Mouse (Mus musculus): Measurements from ENCODE around the gene Cdkn1c. TPM values are rescaled to one million over a fixed set of nuclear protein-coding genes. Genes with fewer than 3 reads are reported as not detected.
A peak's percentile ranks its signal among the peaks of the same experiment; 100 is the strongest.

Cdkn1c gene
- polyA plus RNA-seq, 1 experiment from 2014 or later = 1,196 TPM

DNA sequence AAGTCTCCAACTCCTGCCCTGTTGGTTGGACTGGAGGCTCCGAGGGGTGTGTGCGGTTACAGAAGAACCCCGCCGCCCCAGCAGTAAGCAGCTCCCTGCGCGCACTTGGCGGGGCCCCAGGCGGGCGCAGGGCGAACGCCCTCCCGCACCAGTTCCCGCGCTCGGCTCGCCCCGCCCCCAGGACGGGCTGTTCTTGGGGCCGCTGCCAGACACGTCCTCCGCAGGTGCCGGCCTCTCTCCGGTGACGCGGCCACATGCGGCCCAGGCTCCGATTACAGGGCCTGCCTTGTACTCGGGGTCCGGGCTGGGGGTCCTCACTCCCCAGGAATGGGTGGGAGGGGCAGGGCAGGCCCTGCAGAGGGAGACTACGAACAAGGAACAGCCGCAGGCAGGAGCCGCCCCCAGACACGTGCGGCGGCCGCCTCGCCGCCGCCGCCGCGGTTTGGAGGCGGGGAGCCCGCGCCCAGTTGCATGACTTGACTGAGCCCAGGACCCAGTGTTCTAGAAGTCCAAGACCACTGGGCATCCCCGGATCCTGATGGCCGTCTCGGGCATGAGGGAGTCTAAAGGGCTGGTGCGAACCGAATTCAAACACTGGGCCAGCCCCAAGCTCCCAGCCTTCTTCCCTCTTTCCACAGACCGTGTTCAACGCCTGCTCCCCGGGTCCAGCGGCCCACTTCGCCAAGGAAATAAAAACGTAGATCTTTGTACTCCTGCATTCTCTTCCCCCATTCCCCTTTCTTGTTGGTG is 4.1 kb upstream of the Cdkn1c start:
- Histone ChIP-seq H3K4me2 (replicated peaks; ENCODE audit: low read depth, low read length) (peak overlapping the region; percentile 55), H3K36me3 (ENCODE audit: control insufficient read depth, insufficient read depth, low read length) (no peaks in the 10 kb centered on the region), H3K9ac (ENCODE audit: low read depth, low read length) (peak overlapping the region; percentile 46; the same call in 1 of the 2 replicates), H3K27me3 (ENCODE audit: control insufficient read depth, insufficient read depth, low read length) (no peaks in the 10 kb centered on the region), H3K4me1 (ENCODE audit: control insufficient read depth, insufficient read depth, low read length) (0 out of 2 replicates have a peak, but pooled peaks cover 7% of the 10 kb centered on the region), H3K4me3 (ENCODE audit: low read length) (peak overlapping the region; percentile 23), H3K9me3 (ENCODE audit: control insufficient read depth, low read length) (peaks cover 19% of the 10 kb centered on the region), H3K27ac (ENCODE audit: low read depth, low read length) (peak overlapping the region; percentile 75)
- 21% methylated on average over 48 of the region's 56 CpGs for WGBS
- peak; percentile 28 for ATAC-seq (ENCODE audit: low FRiP score, low TSS enrichment)

DNA sequence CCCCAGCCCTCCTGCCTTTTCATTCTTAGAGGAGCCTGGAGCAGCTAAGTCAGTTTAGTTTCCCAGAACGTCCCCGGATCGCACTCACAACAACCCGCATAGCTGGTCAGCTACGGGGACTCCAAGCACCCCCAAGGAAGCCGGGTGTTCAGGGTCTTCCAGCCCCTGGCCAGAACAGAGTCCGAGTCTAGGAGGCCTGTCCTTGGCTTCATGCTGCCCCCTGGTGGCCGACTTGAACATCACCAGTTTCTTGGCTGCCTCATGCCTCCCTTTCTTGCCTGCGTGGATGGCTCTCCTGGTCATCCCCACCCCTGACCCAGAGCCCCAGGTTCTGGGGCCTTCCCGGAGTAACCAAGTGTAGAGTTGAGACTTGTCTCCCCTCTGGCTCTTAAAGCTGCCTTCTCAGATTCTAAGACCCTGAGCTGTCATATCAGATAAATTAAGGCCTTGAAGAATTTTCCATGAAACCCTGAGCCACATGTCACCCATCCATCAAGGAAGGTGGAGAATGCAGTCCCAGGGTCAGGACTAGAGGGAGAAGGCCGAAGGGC is 3.1 kb upstream of the Cdkn1c start:
- Histone ChIP-seq H3K9ac (ENCODE audit: low read depth, low read length) (no peak overlapping the region), H3K4me3 (ENCODE audit: low read length) (no peak overlapping the region), H3K36me3 (ENCODE audit: control insufficient read depth, insufficient read depth, low read length) (no peaks in the 10 kb centered on the region), H3K9me3 (ENCODE audit: control insufficient read depth, low read length) (peaks cover 29% of the 10 kb centered on the region), H3K4me2 (replicated peaks; ENCODE audit: low read depth, low read length) (no peak overlapping the region), H3K4me1 (ENCODE audit: control insufficient read depth, insufficient read depth, low read length) (0 out of 2 replicates have a peak, but pooled peaks cover 7% of the 10 kb centered on the region), H3K27ac (ENCODE audit: low read depth, low read length) (peak overlapping the region; percentile 75; the same call in 1 of the 2 replicates), H3K27me3 (ENCODE audit: control insufficient read depth, insufficient read depth, low read length) (no peaks in the 10 kb centered on the region)
- WGBS = 39% methylated on average over 11 of the region's 11 CpGs
- ATAC-seq (ENCODE audit: low FRiP score, low TSS enrichment) = no peak

DNA sequence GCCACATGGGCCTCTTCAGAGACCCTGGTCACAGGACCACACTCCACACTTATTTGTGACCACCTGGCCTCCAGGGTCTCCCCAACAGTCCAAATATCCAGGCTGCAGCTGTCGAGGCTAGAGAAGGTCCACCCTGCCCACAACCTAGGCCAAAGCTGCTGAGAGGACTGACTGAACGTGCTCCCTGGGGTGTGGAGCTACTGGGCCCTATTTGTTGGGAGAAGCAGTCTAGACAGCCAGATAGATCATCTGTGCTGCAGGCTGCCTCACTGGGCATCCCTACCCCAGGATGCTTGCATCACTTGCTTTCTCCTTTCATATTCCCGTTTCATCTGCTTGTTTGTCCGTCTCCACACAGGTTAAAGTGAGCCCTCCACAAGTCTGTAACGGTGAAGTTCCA is 1.7 kb upstream of the Cdkn1c start:
- no peak for ATAC-seq (ENCODE audit: low FRiP score, low TSS enrichment)
- Histone ChIP-seq H3K36me3 (ENCODE audit: control insufficient read depth, insufficient read depth, low read length) (no peaks in the 10 kb centered on the region), H3K4me1 (ENCODE audit: control insufficient read depth, insufficient read depth, low read length) (0 out of 2 replicates have a peak, but pooled peaks cover 7% of the 10 kb centered on the region), H3K9me3 (ENCODE audit: control insufficient read depth, low read length) (peaks cover 31% of the 10 kb centered on the region), H3K9ac (ENCODE audit: low read depth, low read length) (no peak overlapping the region), H3K27me3 (ENCODE audit: control insufficient read depth, insufficient read depth, low read length) (no peaks in the 10 kb centered on the region), H3K4me2 (replicated peaks; ENCODE audit: low read depth, low read length) (no peak overlapping the region), H3K4me3 (ENCODE audit: low read length) (no peak overlapping the region), H3K27ac (ENCODE audit: low read depth, low read length) (no peak overlapping the region)
- WGBS = 88% methylated on average over 5 of the region's 5 CpGs

GRCm38 (mm10) chr7:143461920-143462319 is 1.1 kb upstream of the Cdkn1c start:
- 0 out of 2 replicates have a peak, but pooled peaks cover 7% of the 10 kb centered on the region for H3K4me1 ChIP-seq (ENCODE audit: control insufficient read depth, insufficient read depth, low read length)
- WGBS = 42% methylated on average over 11 of the region's 11 CpGs
- H3K4me2 ChIP-seq (replicated peaks; ENCODE audit: low read depth, low read length) = no peak overlapping the region; the same call in 1 of the 2 replicates
- no peaks in the 10 kb centered on the region for H3K27me3 ChIP-seq (ENCODE audit: control insufficient read depth, insufficient read depth, low read length)
- no peaks in the 10 kb centered on the region for H3K36me3 ChIP-seq (ENCODE audit: control insufficient read depth, insufficient read depth, low read length)
- no peak overlapping the region for H3K9ac ChIP-seq (ENCODE audit: low read depth, low read length)
- peaks cover 31% of the 10 kb centered on the region for H3K9me3 ChIP-seq (ENCODE audit: control insufficient read depth, low read length)
- H3K4me3 ChIP-seq (ENCODE audit: low read length) = no peak overlapping the region
- H3K27ac ChIP-seq (ENCODE audit: low read depth, low read length) = peak overlapping the region; percentile 47; the same call in 1 of the 2 replicates
- ATAC-seq (ENCODE audit: low FRiP score, low TSS enrichment) = no peak

DNA sequence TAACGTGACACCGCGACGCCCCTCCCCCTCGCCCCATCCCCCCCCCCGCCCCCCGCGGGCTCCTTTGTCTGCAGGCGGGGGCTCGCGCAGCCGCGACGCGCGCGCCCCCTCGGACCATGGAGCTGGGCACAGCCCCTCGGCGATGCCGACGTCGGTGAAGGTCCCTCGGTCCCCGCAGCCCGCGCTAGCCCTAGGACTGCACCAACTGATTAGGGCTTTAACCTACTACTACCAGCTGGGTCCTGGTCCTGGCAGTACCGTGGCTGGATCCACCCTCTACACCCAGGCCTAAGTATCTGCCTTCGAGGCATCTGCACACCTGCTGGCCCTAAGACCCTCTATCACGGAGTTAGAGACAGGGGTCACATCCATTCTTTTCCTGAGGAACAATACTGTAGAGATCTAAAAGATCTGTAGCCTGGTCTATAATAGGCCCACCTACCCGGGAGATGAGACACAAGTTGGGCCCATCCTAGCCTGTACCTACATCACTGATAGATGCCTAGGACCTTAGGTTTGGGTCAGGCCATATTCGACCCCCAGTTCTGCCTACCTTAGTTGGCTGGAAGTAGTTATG is 532 bp upstream of the Cdkn1c start:
- Histone ChIP-seq H3K4me3 (ENCODE audit: low read length) (peak overlapping the region; percentile 50), H3K9ac (ENCODE audit: low read depth, low read length) (peak overlapping the region; percentile 45; the same call in 1 of the 2 replicates), H3K4me2 (replicated peaks; ENCODE audit: low read depth, low read length) (peak overlapping the region; percentile 38), H3K9me3 (ENCODE audit: control insufficient read depth, low read length) (peaks cover 31% of the 10 kb centered on the region), H3K36me3 (ENCODE audit: control insufficient read depth, insufficient read depth, low read length) (no peaks in the 10 kb centered on the region), H3K27ac (ENCODE audit: low read depth, low read length) (peak overlapping the region; percentile 47; the same call in 1 of the 2 replicates), H3K4me1 (ENCODE audit: control insufficient read depth, insufficient read depth, low read length) (0 out of 2 replicates have a peak, but pooled peaks cover 7% of the 10 kb centered on the region), H3K27me3 (ENCODE audit: control insufficient read depth, insufficient read depth, low read length) (no peaks in the 10 kb centered on the region)
- peak; percentile 19 for ATAC-seq (ENCODE audit: low FRiP score, low TSS enrichment)
- 45% methylated on average over 29 of the region's 32 CpGs for WGBS

DNA sequence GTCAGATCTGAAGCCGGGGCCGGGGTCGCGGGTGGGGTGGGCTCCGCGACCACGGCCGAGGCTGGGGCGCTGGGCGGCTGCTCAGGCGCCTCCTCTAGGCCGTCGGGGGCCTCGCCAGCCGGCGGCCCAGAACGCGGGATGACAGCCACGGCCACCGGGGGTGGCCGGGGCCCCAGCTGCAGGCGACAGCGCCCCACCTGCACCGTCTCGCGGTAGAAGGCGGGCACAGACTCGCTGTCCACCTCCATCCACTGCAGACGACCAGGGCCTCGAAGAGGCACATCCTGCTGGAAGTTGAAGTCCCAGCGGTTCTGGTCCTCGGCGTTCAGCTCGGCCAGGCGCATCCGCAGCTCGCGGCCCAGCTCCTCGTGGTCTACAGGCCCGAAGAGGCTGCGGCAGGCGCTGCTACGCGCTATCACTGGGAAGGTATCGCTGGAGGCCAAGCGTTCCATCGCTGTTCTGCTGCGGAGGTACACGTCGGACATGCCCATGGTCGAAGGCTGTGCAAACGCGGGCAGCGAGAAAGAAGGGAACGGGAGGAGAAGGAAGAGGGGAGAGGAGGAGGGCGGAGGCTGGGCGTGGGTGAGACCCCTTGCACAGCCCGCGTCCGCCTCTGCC is 524 bp downstream of the Cdkn1c start:
- peak overlapping the region; percentile 63 for H3K9ac ChIP-seq (ENCODE audit: low read depth, low read length)
- 48% methylated on average over 59 of the region's 60 CpGs for WGBS
- peaks cover 31% of the 10 kb centered on the region for H3K9me3 ChIP-seq (ENCODE audit: control insufficient read depth, low read length)
- ATAC-seq (ENCODE audit: low FRiP score, low TSS enrichment) = no peak
- 0 out of 2 replicates have a peak, but pooled peaks cover 7% of the 10 kb centered on the region for H3K4me1 ChIP-seq (ENCODE audit: control insufficient read depth, insufficient read depth, low read length)
- H3K4me3 ChIP-seq (ENCODE audit: low read length) = peak overlapping the region; percentile 50
- no peaks in the 10 kb centered on the region for H3K27me3 ChIP-seq (ENCODE audit: control insufficient read depth, insufficient read depth, low read length)
- H3K27ac ChIP-seq (ENCODE audit: low read depth, low read length) = peak overlapping the region; percentile 59; the same call in 1 of the 2 replicates
- no peaks in the 10 kb centered on the region for H3K36me3 ChIP-seq (ENCODE audit: control insufficient read depth, insufficient read depth, low read length)
- H3K4me2 ChIP-seq (replicated peaks; ENCODE audit: low read depth, low read length) = peak overlapping the region; percentile 48

DNA sequence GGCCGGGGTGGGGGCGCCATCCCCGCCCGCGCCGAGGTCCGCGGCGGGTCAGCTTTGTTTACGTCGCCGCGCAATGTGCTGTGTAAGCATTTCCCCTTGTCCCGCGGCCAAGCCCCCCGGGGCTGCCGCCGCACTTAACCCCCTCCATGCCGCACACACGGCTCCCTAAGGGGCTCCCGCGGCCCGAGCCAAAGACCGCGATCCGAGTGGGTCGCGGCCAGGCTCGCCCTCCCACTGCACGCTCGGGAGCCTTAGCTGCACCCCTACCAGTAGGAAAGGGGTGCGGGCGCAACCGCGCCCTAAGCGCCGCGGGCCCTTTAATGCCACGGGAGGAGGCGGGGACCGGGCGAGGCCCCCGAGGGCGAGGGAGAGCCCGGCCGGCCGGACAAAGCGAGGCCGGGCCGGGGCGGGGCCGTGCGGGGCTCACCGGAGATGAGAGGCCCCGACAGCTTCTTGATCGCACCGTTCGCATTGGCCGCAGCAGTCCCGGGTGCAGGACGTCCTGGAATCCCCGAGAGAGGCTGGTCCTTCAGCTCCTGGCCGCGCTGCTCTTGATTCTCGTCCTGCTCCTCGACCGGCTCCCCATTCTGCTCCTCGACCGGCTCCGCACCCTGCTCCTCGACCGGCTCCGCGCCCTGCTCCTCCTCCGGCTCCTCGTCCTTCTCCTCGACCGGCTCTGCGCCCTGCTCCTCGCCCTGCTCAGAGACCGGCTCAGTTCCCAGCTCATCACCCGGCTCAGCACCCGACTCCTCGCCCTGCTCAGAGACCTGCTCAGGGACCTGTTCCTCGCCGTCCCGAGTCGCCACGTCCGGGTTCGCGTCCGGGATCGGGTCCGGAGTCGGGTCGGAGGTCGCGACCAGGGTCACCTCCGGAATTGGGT is 1.3 kb downstream of the Cdkn1c start:
- peak overlapping the region; percentile 48 for H3K4me2 ChIP-seq (replicated peaks; ENCODE audit: low read depth, low read length)
- peak overlapping the region; percentile 50 for H3K4me3 ChIP-seq (ENCODE audit: low read length)
- H3K9ac ChIP-seq (ENCODE audit: low read depth, low read length) = peak overlapping the region; percentile 63
- 0 out of 2 replicates have a peak, but pooled peaks cover 7% of the 10 kb centered on the region for H3K4me1 ChIP-seq (ENCODE audit: control insufficient read depth, insufficient read depth, low read length)
- 0 out of 2 replicates have a peak, but pooled peaks have one; percentile 11 for ATAC-seq (ENCODE audit: low FRiP score, low TSS enrichment)
- peak overlapping the region; percentile 59; the same call in 1 of the 2 replicates for H3K27ac ChIP-seq (ENCODE audit: low read depth, low read length)
- H3K9me3 ChIP-seq (ENCODE audit: control insufficient read depth, low read length) = peaks cover 31% of the 10 kb centered on the region
- WGBS = 33% methylated on average over 91 of the region's 100 CpGs
- H3K36me3 ChIP-seq (ENCODE audit: control insufficient read depth, insufficient read depth, low read length) = no peaks in the 10 kb centered on the region
- no peaks in the 10 kb centered on the region for H3K27me3 ChIP-seq (ENCODE audit: control insufficient read depth, insufficient read depth, low read length)

DNA sequence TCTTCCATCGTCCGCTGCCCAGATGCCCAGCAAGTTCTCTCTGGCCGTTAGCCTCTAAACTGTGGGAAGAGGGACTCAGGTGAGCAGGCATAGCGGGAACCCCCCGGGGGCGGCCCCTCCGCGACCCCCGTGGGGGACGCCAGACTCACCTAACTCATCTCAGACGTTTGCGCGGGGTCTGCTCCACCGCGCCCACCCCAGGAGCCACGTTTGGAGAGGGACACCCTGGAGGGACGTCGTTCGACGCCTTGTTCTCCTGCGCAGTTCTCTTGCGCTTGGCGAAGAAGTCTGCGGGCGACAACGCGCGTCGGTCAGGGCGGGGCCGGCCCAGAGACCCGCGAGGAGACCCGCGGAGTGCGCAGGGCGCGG is 1.9 kb downstream of the Cdkn1c start:
- Histone ChIP-seq H3K27ac (ENCODE audit: low read depth, low read length) (peak overlapping the region; percentile 59; the same call in 1 of the 2 replicates), H3K4me2 (replicated peaks; ENCODE audit: low read depth, low read length) (peak overlapping the region; percentile 48), H3K36me3 (ENCODE audit: control insufficient read depth, insufficient read depth, low read length) (no peaks in the 10 kb centered on the region), H3K27me3 (ENCODE audit: control insufficient read depth, insufficient read depth, low read length) (no peaks in the 10 kb centered on the region), H3K9me3 (ENCODE audit: control insufficient read depth, low read length) (peaks cover 31% of the 10 kb centered on the region), H3K9ac (ENCODE audit: low read depth, low read length) (peak overlapping the region; percentile 63), H3K4me3 (ENCODE audit: low read length) (peak overlapping the region; percentile 50), H3K4me1 (ENCODE audit: control insufficient read depth, insufficient read depth, low read length) (0 out of 2 replicates have a peak, but pooled peaks cover 4% of the 10 kb centered on the region)
- 21% methylated on average over 38 of the region's 38 CpGs for WGBS
- ATAC-seq (ENCODE audit: low FRiP score, low TSS enrichment) = no peak

Measured in kidney, embryonic 14.5 days (tissue).